Mouse (Mus musculus) limb, embryonic 14.5 days (tissue): ENCODE data around the gene Chmp3. TPM values are rescaled to one million over a fixed set of nuclear protein-coding genes. Genes with fewer than 3 reads are reported as not detected.

Source experiments
- ATAC-seq: fragments of 200-750 bp; cut with Nextera tagmentation; 2 replicates; pipeline ENCODE4 v1.8.0; 2017; ENCODE audit warnings: low read depth, moderate number of reproducible peaks, moderate TSS enrichment; ENCODE audit not compliant: low FRiP score
- DNase-seq: peaks from one replicate; pipeline ENCODE4 v3.0.0-alpha.2; 2015; ENCODE audit warnings: low spot score
- H3K27ac ChIP-seq: fragments of 300-500 bp; sonication (generic); replicated peaks from 2 replicates; pipeline ENCODE4 v1.5.1; 2014; ENCODE audit warnings: low read depth, mild to moderate bottlenecking, low read length, moderate library complexity, mixed read lengths
- H3K27me3 ChIP-seq: fragments of 300-500 bp; sonication (generic); 2 replicates; pipeline ENCODE4 v1.6.1; 2014; ENCODE audit warnings: low read length, mixed read lengths; ENCODE audit not compliant: control insufficient read depth, insufficient read depth
- H3K36me3 ChIP-seq: fragments of 300-500 bp; sonication (generic); 2 replicates; pipeline ENCODE4 v1.6.1; 2014; ENCODE audit warnings: mild to moderate bottlenecking, low read length, moderate library complexity, mixed read lengths; ENCODE audit not compliant: control insufficient read depth, insufficient read depth
- H3K4me1 ChIP-seq: fragments of 300-500 bp; sonication (generic); 2 replicates; pipeline ENCODE4 v1.6.1; 2014; ENCODE audit warnings: antibody characterized with exemption, low read length, mixed read lengths; ENCODE audit not compliant: control insufficient read depth, insufficient read depth
- H3K4me2 ChIP-seq: fragments of 300-500 bp; sonication (generic); replicated peaks from 2 replicates; pipeline ENCODE4 v1.6.1; 2014; ENCODE audit warnings: low read depth, mild to moderate bottlenecking, low read length, moderate library complexity; ENCODE audit not compliant: severe bottlenecking
- H3K4me3 ChIP-seq: fragments of 300-500 bp; sonication (generic); replicated peaks from 2 replicates; pipeline ENCODE4 v1.5.1; 2014; ENCODE audit warnings: low read length
- H3K9ac ChIP-seq: fragments of 300-500 bp; sonication (generic); 2 replicates; pipeline ENCODE4 v1.6.1; 2014; ENCODE audit warnings: mild to moderate bottlenecking, low read depth, low read length, moderate library complexity; ENCODE audit not compliant: severe bottlenecking
- H3K9me3 ChIP-seq: fragments of 300-500 bp; sonication (generic); 2 replicates; pipeline ENCODE4 v1.6.1; 2016; ENCODE audit warnings: low read length; ENCODE audit not compliant: control insufficient read depth
- POLR2A ChIP-seq: fragments of 200-500 bp; IDR thresholded peaks from 2 replicates; pipeline ENCODE4 v1.8.0; 2012; ENCODE audit warnings: inconsistent platforms, mild to moderate bottlenecking, moderate library complexity, borderline replicate concordance; ENCODE audit not compliant: insufficient read depth, insufficient read length; ENCODE audit errors: extremely low read depth
- WGBS: fragments of 180-500 bp; shearing (Covaris S2); extraction: QIAGEN DNeasy Blood & Tissue Kit; methylation state at CpG from one replicate; pipeline ENCODE4 v1.1.7; 2014; 5-methylcytosine and 5-hydroxymethylcytosine counted together
- polyA plus RNA-seq, 2 experiments: library from polyadenylated mRNA; depleted of rRNA in 1 of 2; stranded (reverse) in 1 of 2; unstranded in 1 of 2; fragments of >200 nt; fragmentation: Nextera tagmentation in 1 of 2; extraction: Ambion mirVana in 1 of 2; gene quantifications; 2 replicates each; pipeline versions ENCODE4 v1.2.1 to v1.2.3; 2012 to 2014

Chmp3 gene
- polyA plus RNA-seq, 2 experiments = 57.2 to 64.4 TPM

- DNase-seq (no peak), ATAC-seq (no peak)
- WGBS = 93% methylated on average over 1 of the region's 1 CpGs
- no peak overlapping the region for H3K9ac ChIP-seq
- H3K27me3 ChIP-seq = no peaks in the 10 kb centered on the region
- H3K4me1 ChIP-seq = no peaks in the 10 kb centered on the region
- no peak overlapping the region for H3K4me2 ChIP-seq
- no peak overlapping the region for H3K4me3 ChIP-seq
- no peaks in the 10 kb centered on the region for H3K9me3 ChIP-seq
- H3K36me3 ChIP-seq = peaks cover 26% of the 10 kb centered on the region
- no peak for TF ChIP-seq POLR2A
- H3K27ac ChIP-seq = no peak overlapping the region
These were observed 31.8 kb downstream of the Chmp3 start for GRCm38 (mm10) chr6:71575359-71575758.

DNA sequence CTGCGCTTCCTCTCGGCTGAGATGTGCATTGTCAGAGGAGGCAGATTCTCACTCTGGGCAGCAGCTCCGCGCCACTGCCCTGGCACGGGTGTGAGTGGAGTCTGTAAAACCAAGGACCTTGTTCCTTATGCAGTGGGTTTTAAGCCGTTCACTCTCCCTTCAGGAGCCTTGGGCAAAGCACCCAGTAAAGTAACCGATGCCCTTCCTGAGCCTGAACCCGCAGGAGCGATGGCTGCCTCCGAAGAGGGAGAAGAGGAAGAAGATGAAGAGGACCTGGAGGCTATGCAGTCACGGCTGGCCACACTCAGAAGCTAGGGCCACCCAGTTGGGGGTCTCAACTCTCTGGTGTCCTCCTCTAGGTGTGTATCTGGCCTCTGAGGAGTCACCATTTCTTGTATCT is 35.9 kb downstream of the Chmp3 start:
- Histone ChIP-seq H3K27me3 (no peaks in the 10 kb centered on the region), H3K9me3 (no peaks in the 10 kb centered on the region), H3K36me3 (peaks cover 37% of the 10 kb centered on the region), H3K4me2 (no peak overlapping the region), H3K4me1 (no peaks in the 10 kb centered on the region), H3K4me3 (no peak overlapping the region), H3K27ac (no peak overlapping the region), H3K9ac (no peak overlapping the region)
- ATAC-seq (no peak), DNase-seq (no peak)
- TF ChIP-seq POLR2A = no peak
- 93% methylated on average over 11 of the region's 11 CpGs for WGBS

GRCm38 (mm10) chr6:71583198-71583597 is 39.6 kb downstream of the Chmp3 start:
- H3K36me3 ChIP-seq = peaks cover 50% of the 10 kb centered on the region
- TF ChIP-seq POLR2A = no peak

GRCm38 (mm10) chr6:71589401-71589800 is 45.8 kb downstream of the Chmp3 start:
- TF ChIP-seq POLR2A = no peak
- Histone ChIP-seq H3K27ac (no peak overlapping the region), H3K4me3 (no peak overlapping the region), H3K9me3 (no peaks in the 10 kb centered on the region), H3K4me1 (no peaks in the 10 kb centered on the region), H3K9ac (no peak overlapping the region), H3K36me3 (peaks cover 80% of the 10 kb centered on the region), H3K4me2 (no peak overlapping the region), H3K27me3 (no peaks in the 10 kb centered on the region)
- no peak for ATAC-seq
- WGBS = 100% methylated on average over 1 of the region's 1 CpGs
- DNase-seq = no peak

More at GRCm38 (mm10) chr6:71583198-71583597, 39.6 kb downstream of the Chmp3 start:
- no peak overlapping the region for H3K9ac ChIP-seq
- no peak overlapping the region for H3K27ac ChIP-seq
- WGBS = 52% methylated on average over 4 of the region's 4 CpGs
- H3K9me3 ChIP-seq = no peaks in the 10 kb centered on the region
- no peak overlapping the region for H3K4me3 ChIP-seq
- no peaks in the 10 kb centered on the region for H3K27me3 ChIP-seq
- no peak overlapping the region for H3K4me2 ChIP-seq
- DNase-seq (no peak), ATAC-seq (no peak)
- H3K4me1 ChIP-seq = no peaks in the 10 kb centered on the region

- no peak for ATAC-seq
- no peak for TF ChIP-seq POLR2A
- no peaks in the 10 kb centered on the region for H3K9me3 ChIP-seq
- no peaks in the 10 kb centered on the region for H3K27me3 ChIP-seq
- no peak overlapping the region for H3K4me2 ChIP-seq
- 86% methylated on average over 4 of the region's 4 CpGs for WGBS
- peaks cover 87% of the 10 kb centered on the region for H3K36me3 ChIP-seq
- no peak overlapping the region for H3K4me3 ChIP-seq
- H3K27ac ChIP-seq = no peak overlapping the region
- no peaks in the 10 kb centered on the region for H3K4me1 ChIP-seq
- no peak for DNase-seq
- H3K9ac ChIP-seq = no peak overlapping the region
These were observed 46.6 kb downstream of the Chmp3 start for GRCm38 (mm10) chr6:71590154-71590553.

DNA sequence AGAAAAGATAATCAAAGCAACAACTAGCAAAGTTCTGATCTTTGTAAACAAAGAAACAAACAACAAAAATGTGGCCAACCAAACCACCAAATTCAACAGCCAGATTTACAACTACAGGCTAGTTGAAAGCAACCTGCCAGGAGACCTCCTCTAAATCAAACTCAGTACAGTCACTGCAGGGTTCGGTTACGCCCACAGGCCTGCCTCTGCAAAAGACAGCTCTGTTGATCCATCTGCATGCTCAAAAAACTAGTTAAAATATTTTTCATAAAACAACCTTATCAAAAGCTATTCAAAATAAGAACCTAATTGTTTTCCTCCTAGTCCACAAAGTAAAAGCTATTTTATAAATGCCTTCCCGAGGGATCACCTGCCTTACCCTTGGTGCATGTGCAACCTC is 64.2 kb downstream of the Chmp3 start:
- Histone ChIP-seq H3K4me2 (no peak overlapping the region), H3K4me3 (no peak overlapping the region), H3K4me1 (no peaks in the 10 kb centered on the region), H3K9ac (no peak overlapping the region), H3K27ac (no peak overlapping the region), H3K36me3 (peaks cover 84% of the 10 kb centered on the region), H3K27me3 (no peaks in the 10 kb centered on the region), H3K9me3 (no peaks in the 10 kb centered on the region)
- no peak for ATAC-seq
- no peak for TF ChIP-seq POLR2A
- 90% methylated on average over 3 of the region's 3 CpGs for WGBS
- no peak for DNase-seq
